Mouse (Mus musculus): ENCODE data around the gene Ufd1.

Gene Ufd1

GRCm38 (mm10) chr16:18811468-18812384, at the start of gene Ufd1, which contains the start of gene Cdc45:
TSS of gene Ufd1 (plus strand) at chr16:18811779.
TSS of gene Cdc45 (minus strand) at chr16:18811987.
- DNase-seq (ENCODE audit: low spot score in 2 of 2) = peak; percentile 68 to 82

- no peak for DNase-seq (ENCODE audit: low spot score in 2 of 2)
These were observed 48.6 kb upstream of the Ufd1 start for GRCm38 (mm10) chr16:18762960-18763359.

- DNase-seq (ENCODE audit: low spot score in 2 of 2) = no peak
These were observed 45.2 kb upstream of the Ufd1 start for GRCm38 (mm10) chr16:18766390-18766789.

- no peak for DNase-seq (ENCODE audit: low spot score in 2 of 2)
These were observed 42.1 kb upstream of the Ufd1 start for GRCm38 (mm10) chr16:18769501-18769900.

GRCm38 (mm10) chr16:18773936-18774335, 37.6 kb upstream of the Ufd1 start:
- DNase-seq (ENCODE audit: low spot score in 2 of 2) = no peak

- no peak for DNase-seq (ENCODE audit: low spot score in 2 of 2)
These were observed 35.7 kb upstream of the Ufd1 start for GRCm38 (mm10) chr16:18775621-18776555.

- no peak for DNase-seq (ENCODE audit: low spot score in 2 of 2)
These were observed 35.0 kb upstream of the Ufd1 start, which contains the start of gene Cldn5 for GRCm38 (mm10) chr16:18776556-18777100. TSS of gene Cldn5 (plus strand) at chr16:18776847.

GRCm38 (mm10) chr16:18777101-18778080, 34.2 kb upstream of the Ufd1 start:
- no peak for DNase-seq (ENCODE audit: low spot score in 2 of 2)

GRCm38 (mm10) chr16:18778461-18778860, 33.1 kb upstream of the Ufd1 start:
- DNase-seq (ENCODE audit: low spot score in 2 of 2) = no peak

- DNase-seq (ENCODE audit: low spot score in 2 of 2) = no peak
These were observed 29.8 kb upstream of the Ufd1 start for GRCm38 (mm10) chr16:18781810-18782209.

GRCm38 (mm10) chr16:18785025-18785424, 26.6 kb upstream of the Ufd1 start:
- DNase-seq (ENCODE audit: low spot score in 2 of 2) = no peak

- no peak for DNase-seq (ENCODE audit: low spot score in 2 of 2)
These were observed 26.1 kb upstream of the Ufd1 start for GRCm38 (mm10) chr16:18785485-18785884.

- DNase-seq (ENCODE audit: low spot score in 2 of 2) = no peak
These were observed 24.9 kb upstream of the Ufd1 start for GRCm38 (mm10) chr16:18786652-18787051.

GRCm38 (mm10) chr16:18788627-18789406, 22.8 kb upstream of the Ufd1 start:
- no peak for DNase-seq (ENCODE audit: low spot score in 2 of 2)

- DNase-seq (ENCODE audit: low spot score in 2 of 2) = no peak
These were observed 16.2 kb upstream of the Ufd1 start for GRCm38 (mm10) chr16:18795223-18795899.

- no peak for DNase-seq (ENCODE audit: low spot score in 2 of 2)
These were observed 14.9 kb upstream of the Ufd1 start for GRCm38 (mm10) chr16:18796645-18797044.

- no peak for DNase-seq (ENCODE audit: low spot score in 2 of 2)
These were observed 13.4 kb upstream of the Ufd1 start for GRCm38 (mm10) chr16:18798151-18798550.

- DNase-seq (ENCODE audit: low spot score in 2 of 2) = no peak
These were observed 12.7 kb upstream of the Ufd1 start for GRCm38 (mm10) chr16:18798841-18799240.

- DNase-seq (ENCODE audit: low spot score in 2 of 2) = no peak
These were observed 5.8 kb upstream of the Ufd1 start for GRCm38 (mm10) chr16:18805746-18806145.
